Mouse (Mus musculus) G1E (cell line): ENCODE results near the gene Map7.

Experiments used
- CTCF ChIP-seq: IDR thresholded peaks from 2 replicates; pipeline ENCODE4 v1.5.1; 2012; ENCODE audit warnings: low read depth, low read length, inconsistent platforms, mixed read lengths
- GATA1 ChIP-seq: IDR thresholded peaks from 2 replicates; pipeline ENCODE4 v1.6.1; 2012; ENCODE audit warnings: borderline replicate concordance, low read length, inconsistent platforms, mixed read lengths
- GATA2 ChIP-seq: IDR thresholded peaks from 2 replicates; pipeline ENCODE4 v1.6.1; 2012; ENCODE audit warnings: low read depth, low read length, inconsistent platforms, borderline replicate concordance
- POLR2AphosphoS5 ChIP-seq: IDR thresholded peaks from 2 replicates; pipeline ENCODE4 v1.6.1; 2012; ENCODE audit warnings: low read depth, low read length, inconsistent platforms; ENCODE audit not compliant: insufficient replicate concordance
- TAL1 ChIP-seq: conservative IDR thresholded peaks from 2 replicates; pipeline ENCODE4 v1.6.1; 2012; ENCODE audit warnings: low read depth, low read length, inconsistent platforms, mixed read lengths

- TF ChIP-seq CTCF (no peak), TAL1 (no peak), GATA1 (no peak), POLR2AphosphoS5 (no peak), GATA2 (no peak)
These were observed 15.2 kb upstream of the Map7 start for GRCm38 (mm10) chr10:20132933-20133652.
